Mouse (Mus musculus) adipose tissue, adult 10 weeks (tissue): ENCODE measurements around the gene Gm10912. TPM values are rescaled to one million over a fixed set of nuclear protein-coding genes. Genes with fewer than 3 reads are reported as not detected.

ENCODE experiments used
- polyA plus RNA-seq: library from polyadenylated mRNA; stranded (reverse); fragments of 350-450 nt; fragmentation: Illumina TruSeq; extraction: RNeasy Lipid Tissue Mini Kit (QIAGEN cat#74804); gene quantifications from one replicate; pipeline ENCODE4 v1.2.3, GENCODE M21; 2014; ENCODE audit warnings: low read depth, low replicate concordance

Gene Gm10912
- not detected for polyA plus RNA-seq

GRCm38 (mm10) chr2:104065526-104065925, at the start of gene Gm10912:
Gm10912 (plus strand) TSS chr2:104065826.

GRCm38 (mm10) chr2:104027458-104028138, 38.0 kb upstream of the Gm10912 start, which contains the start of gene Fbxo3:
Fbxo3 (plus strand) TSS chr2:104027721.

GRCm38 (mm10) chr2:104028139-104028723, 37.4 kb upstream of the Gm10912 start, which contains the start of gene 4931422A03Rik:
4931422A03Rik (minus strand) TSS chr2:104028361.

GRCm38 (mm10) chr2:104068450-104068849, 2.8 kb downstream of the Gm10912 start, which contains the start of gene Gm10799:
Gm10799 (minus strand) TSS chr2:104068550.

GRCm38 (mm10) chr2:104069704-104070185, 4.1 kb downstream of the Gm10912 start, which contains the start of gene Cd59b:
Cd59b (plus strand) TSS chr2:104069849.

GRCm38 (mm10) chr2:104095741-104096213, 30.2 kb downstream of the Gm10912 start, which contains the start of gene Cd59a:
Cd59a (plus strand) TSS chr2:104095801.

Other genes starting within 250 kb of the Gm10912 start
- 16.9 TPM for gene Lmo2, start 107.8 kb upstream of the Gm10912 start, polyA plus RNA-seq
- gene Fbxo3, start 38.1 kb upstream of the Gm10912 start, polyA plus RNA-seq = 32.3 TPM
- 0.48 TPM for gene 4931422A03Rik, start 37.5 kb upstream of the Gm10912 start, polyA plus RNA-seq
- gene Gm10799, start 2.7 kb downstream of the Gm10912 start, polyA plus RNA-seq = not detected
- gene Cd59b, start 4.0 kb downstream of the Gm10912 start, polyA plus RNA-seq = 10.5 TPM
- gene Cd59a, start 30.0 kb downstream of the Gm10912 start, polyA plus RNA-seq = 61.0 TPM
- gene A930018P22Rik, start 56.9 kb downstream of the Gm10912 start, polyA plus RNA-seq = 0.98 TPM